Mouse (Mus musculus) CH12.LX (cell line): Measurements from ENCODE around the gene Klf8.

Experiments
- CHD2 ChIP-seq: IDR thresholded peaks from 2 replicates; pipeline ENCODE4 v1.6.1; 2011; ENCODE audit warnings: low read length, improper control_type of control experiment
- CTCF ChIP-seq, 2 experiments: IDR thresholded peaks in 1 of 2; conservative IDR thresholded peaks in 1 of 2; 2 replicates each; pipeline ENCODE4 v1.5.1; 2011 to 2012; ENCODE audit warnings: low read depth in 2 of 2, low read length in 2 of 2, improper control_type of control experiment in 1 of 2, inconsistent platforms in 1 of 2, mild to moderate bottlenecking in 1 of 2, moderate library complexity in 1 of 2
- EP300 ChIP-seq: IDR thresholded peaks from 2 replicates; pipeline ENCODE4 v1.6.1; 2011; ENCODE audit warnings: low read length, improper control_type of control experiment
- MYC ChIP-seq: IDR thresholded peaks from 2 replicates; pipeline ENCODE4 v1.6.1; 2011; ENCODE audit warnings: low read depth, mild to moderate bottlenecking, improper control_type of control experiment, low read length
- POLR2A ChIP-seq: IDR thresholded peaks from 2 replicates; pipeline ENCODE4 v1.6.1; 2011; ENCODE audit warnings: low read depth, mild to moderate bottlenecking, improper control_type of control experiment, low read length
- USF1 ChIP-seq: IDR thresholded peaks from 2 replicates; pipeline ENCODE4 v1.6.1; 2014; ENCODE audit warnings: low read depth, mild to moderate bottlenecking, inconsistent platforms, low read length, improper control_type of control experiment
- USF2 ChIP-seq: conservative IDR thresholded peaks from 2 replicates; pipeline ENCODE4 v1.6.1; 2011; ENCODE audit warnings: low read depth, low read length, improper control_type of control experiment
- ZMIZ1 ChIP-seq: IDR thresholded peaks from 2 replicates; pipeline ENCODE4 v1.6.1; 2012; ENCODE audit warnings: low read depth, mild to moderate bottlenecking, inconsistent platforms, low read length, improper control_type of control experiment

DNA sequence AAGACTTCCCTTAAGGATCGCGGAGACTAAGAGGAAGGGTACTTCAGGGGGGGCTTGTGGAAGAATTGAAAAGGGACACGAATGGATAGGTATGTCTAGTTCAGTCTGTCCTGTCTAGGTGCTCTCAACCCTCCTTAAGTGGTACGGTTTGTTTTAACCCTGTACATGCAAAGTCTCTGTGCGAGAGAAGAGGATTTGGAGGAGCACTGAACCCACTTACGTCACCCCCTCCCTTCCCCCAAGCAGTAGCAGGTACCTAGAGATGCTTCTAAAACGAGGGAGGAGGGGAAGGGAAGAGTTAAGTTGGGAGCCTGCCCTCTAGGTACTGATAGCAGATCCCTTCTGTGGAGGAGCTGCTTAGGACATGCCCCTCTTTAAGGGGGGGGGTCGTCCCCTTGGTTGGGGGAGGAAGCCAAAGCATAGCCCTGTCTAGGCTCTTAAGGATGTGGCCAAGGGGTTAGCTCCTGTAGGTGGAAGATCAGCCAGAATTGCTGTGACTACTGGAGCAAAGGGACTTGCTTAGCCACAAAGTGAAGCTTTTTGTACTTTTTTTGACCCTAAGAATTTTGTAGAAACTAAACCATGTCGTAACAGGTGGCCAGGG is 123.5 kb downstream of the Klf8 start:
- no peak for TF ChIP-seq ZMIZ1
- TF ChIP-seq CTCF (conservative IDR thresholded peaks at IDR 0.05 in 1 of 2, IDR thresholded peaks at IDR 0.05 in 1 of 2; ENCODE audit: low read depth in 2 of 2, low read length in 2 of 2), result no peak
- TF ChIP-seq EP300, result no peak
- TF ChIP-seq POLR2A, result no peak
- TF ChIP-seq MYC, result no peak
- TF ChIP-seq USF1, result no peak
- TF ChIP-seq CHD2, result no peak
- no peak for TF ChIP-seq USF2
